Mouse (Mus musculus): ENCODE results near the gene Wars2.

Gene Wars2

GRCm38 (mm10) chr3:99140940-99141854 lies at the start of gene Wars2:
Gene Wars2 (plus strand): TSS chr3:99141068.
- peak; percentile 96 for DNase-seq (ENCODE audit: low read depth, low spot score)

- DNase-seq (ENCODE audit: low read depth, low spot score) = no peak
Observed at GRCm38 (mm10) chr3:99096816-99097215, 44.1 kb upstream of the Wars2 start.

- no peak for DNase-seq (ENCODE audit: low read depth, low spot score)
Observed at GRCm38 (mm10) chr3:99110353-99111213, 30.3 kb upstream of the Wars2 start.

- DNase-seq (ENCODE audit: low read depth, low spot score) = no peak
Observed at GRCm38 (mm10) chr3:99111214-99111608, 29.7 kb upstream of the Wars2 start.

- DNase-seq (ENCODE audit: low read depth, low spot score) = no peak
Observed at GRCm38 (mm10) chr3:99113266-99113837, 27.5 kb upstream of the Wars2 start.

- DNase-seq (ENCODE audit: low read depth, low spot score) = no peak
Observed at GRCm38 (mm10) chr3:99120942-99121341, 19.9 kb upstream of the Wars2 start.

GRCm38 (mm10) chr3:99130521-99130920 lies 10.3 kb upstream of the Wars2 start:
- DNase-seq (ENCODE audit: low read depth, low spot score) = no peak

- no peak for DNase-seq (ENCODE audit: low read depth, low spot score)
Observed at GRCm38 (mm10) chr3:99131973-99132372, 8.9 kb upstream of the Wars2 start.

- DNase-seq (ENCODE audit: low read depth, low spot score) = no peak
Observed at GRCm38 (mm10) chr3:99133913-99134312, 7.0 kb upstream of the Wars2 start.

- DNase-seq (ENCODE audit: low read depth, low spot score) = no peak
Observed at GRCm38 (mm10) chr3:99147886-99148285, 7.0 kb downstream of the Wars2 start.

- no peak for DNase-seq (ENCODE audit: low read depth, low spot score)
Observed at GRCm38 (mm10) chr3:99149035-99149434, 8.2 kb downstream of the Wars2 start.

GRCm38 (mm10) chr3:99156286-99156685 lies 15.4 kb downstream of the Wars2 start:
- DNase-seq (ENCODE audit: low read depth, low spot score) = no peak

- no peak for DNase-seq (ENCODE audit: low read depth, low spot score)
Observed at GRCm38 (mm10) chr3:99156987-99157386, 16.1 kb downstream of the Wars2 start.

GRCm38 (mm10) chr3:99157451-99158015 lies 16.7 kb downstream of the Wars2 start:
- DNase-seq (ENCODE audit: low read depth, low spot score) = no peak

- no peak for DNase-seq (ENCODE audit: low read depth, low spot score)
Observed at GRCm38 (mm10) chr3:99160016-99160415, 19.1 kb downstream of the Wars2 start.

- no peak for DNase-seq (ENCODE audit: low read depth, low spot score)
Observed at GRCm38 (mm10) chr3:99162191-99162590, 21.3 kb downstream of the Wars2 start.

GRCm38 (mm10) chr3:99167734-99168133 lies 26.9 kb downstream of the Wars2 start:
- no peak for DNase-seq (ENCODE audit: low read depth, low spot score)

- no peak for DNase-seq (ENCODE audit: low read depth, low spot score)
Observed at GRCm38 (mm10) chr3:99173178-99173577, 32.3 kb downstream of the Wars2 start.

- no peak for DNase-seq (ENCODE audit: low read depth, low spot score)
Observed at GRCm38 (mm10) chr3:99174658-99175304, 33.9 kb downstream of the Wars2 start.

GRCm38 (mm10) chr3:99183355-99184016 lies 42.6 kb downstream of the Wars2 start:
- no peak for DNase-seq (ENCODE audit: low read depth, low spot score)

GRCm38 (mm10) chr3:99184373-99184772 lies 43.5 kb downstream of the Wars2 start:
- no peak for DNase-seq (ENCODE audit: low read depth, low spot score)
